Mouse (Mus musculus) spleen, postnatal 10 days (tissue): ENCODE measurements around the gene Pde2a.
"Not testable (repeated sequence)": the region's sequence is repeated elsewhere in the genome, so short reads cannot be mapped to it uniquely, and the experiment has no call there.

Experiments used
- DNase-seq, 2 experiments: peaks; one replicate each; pipeline ENCODE4 v3.0.0; 2021 to 2022; ENCODE audit warnings: low spot score in 2 of 2

Pde2a gene

DNA sequence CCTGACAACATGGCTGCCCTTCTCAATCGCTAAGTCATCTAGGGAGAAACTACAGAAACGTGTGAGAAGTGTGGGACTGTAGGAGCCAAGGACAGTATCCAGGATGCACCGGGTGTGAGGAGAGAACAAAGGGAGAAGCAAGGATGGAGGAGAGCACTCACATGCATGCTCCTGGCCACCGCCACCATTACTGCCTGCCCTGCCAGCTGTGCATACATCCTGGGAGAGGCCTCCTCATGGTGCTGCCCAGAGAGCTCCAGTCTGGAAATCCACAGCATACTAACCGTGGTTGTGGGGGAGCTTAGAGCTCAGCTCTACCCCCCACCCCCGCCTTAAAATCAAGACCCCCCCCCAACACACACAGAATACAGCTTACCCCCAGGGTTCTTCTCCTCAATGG, 93.3 kb downstream of the Pde2a start:
- no peak for DNase-seq

DNA sequence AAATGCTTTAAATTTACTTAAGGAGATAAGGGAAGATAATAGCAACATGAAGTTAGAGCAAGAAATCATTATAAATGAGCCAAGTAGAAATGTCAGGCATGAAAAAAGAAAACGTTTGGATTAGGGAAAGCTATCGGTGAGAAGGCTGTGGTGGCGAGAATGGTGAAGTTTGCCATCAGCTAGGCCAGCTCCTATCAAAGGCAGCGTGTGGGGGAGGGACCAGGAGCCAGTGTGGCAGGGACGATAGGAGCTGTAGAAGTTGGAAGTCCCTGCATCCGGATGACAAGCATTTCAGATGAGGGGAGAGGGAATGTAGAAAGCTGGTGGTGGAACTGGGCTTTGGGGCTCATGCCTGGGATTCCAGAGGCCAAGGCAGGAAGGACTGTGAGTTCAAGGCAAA, 93.8 kb downstream of the Pde2a start:
- no peak for DNase-seq

DNA sequence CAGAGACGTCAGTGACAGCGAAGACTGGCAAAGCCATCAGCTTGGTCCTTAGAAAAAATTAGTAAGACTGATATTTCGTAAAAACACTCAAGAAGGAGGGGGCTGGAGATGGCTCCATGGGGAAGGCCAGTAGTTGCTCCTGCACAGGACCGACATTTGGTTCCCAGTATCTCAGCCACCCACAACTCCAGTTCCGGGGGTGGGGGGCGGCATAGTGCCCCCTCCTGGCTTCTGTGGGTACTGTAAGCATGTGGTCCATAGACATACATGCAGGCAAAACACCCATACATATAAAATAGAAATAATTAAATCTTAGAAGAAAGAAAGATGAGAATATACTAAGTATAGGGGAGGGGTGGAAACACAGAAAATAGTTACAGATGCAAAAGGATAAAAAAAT, 95.0 kb downstream of the Pde2a start:
- DNase-seq: no peak

DNA sequence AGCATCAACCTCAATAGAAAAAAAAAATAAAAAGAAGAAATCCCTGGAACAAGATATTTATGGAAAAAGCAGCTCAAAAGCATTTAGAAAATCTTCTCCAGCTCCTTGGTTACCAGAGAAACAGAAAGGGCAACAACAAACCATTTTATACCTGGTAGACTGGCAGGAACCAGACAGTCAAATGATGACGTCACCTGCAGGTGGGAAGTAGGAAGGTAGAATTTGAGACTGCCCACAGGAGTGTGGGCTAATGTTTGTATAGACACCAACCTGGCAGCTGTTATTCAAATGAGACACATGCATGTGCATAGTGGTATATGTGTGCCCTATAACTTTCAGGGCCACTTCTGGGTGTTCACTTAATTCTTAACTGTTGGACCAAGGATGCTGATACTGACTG, 100.2 kb downstream of the Pde2a start:
- no peak for DNase-seq

DNA sequence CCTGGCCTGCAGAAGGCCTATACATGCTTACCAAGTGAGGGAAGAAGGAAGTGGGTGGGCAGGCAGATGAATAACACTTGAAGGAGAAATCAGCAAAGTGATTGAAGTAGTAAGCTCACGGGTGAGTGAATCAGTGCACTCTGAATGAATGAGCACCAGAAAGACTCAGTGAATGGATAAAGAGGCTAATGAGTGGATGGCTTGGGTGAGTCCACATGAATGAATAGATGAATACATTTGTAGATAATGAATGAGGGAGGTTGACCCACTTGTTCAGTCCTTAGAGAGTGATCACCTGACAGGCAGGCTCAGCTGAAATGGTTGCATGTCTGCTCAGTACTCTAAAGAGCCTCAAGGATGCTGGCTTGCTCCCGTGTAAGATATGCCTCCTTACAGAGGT, 101.7 kb downstream of the Pde2a start:
- no peak for DNase-seq

DNA sequence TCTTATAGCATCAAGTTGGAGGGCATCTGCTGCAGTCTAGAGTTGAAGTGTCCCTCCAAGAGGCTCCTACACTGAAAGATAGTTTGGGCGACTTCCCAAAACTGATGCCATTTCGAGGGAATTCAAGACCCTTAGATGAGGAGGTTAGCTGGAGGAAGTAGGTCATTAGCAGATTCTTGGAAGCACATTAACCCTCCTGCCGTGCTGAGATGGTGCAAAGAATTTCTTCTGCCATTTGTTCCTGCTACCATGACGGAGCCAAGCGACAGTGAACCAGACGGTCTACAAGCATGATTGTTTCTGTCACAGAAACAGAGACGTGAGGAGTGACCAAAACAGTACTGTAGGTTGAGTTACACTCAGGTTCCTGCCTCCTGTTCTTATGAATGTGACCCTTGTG, 105.0 kb downstream of the Pde2a start:
- no peak for DNase-seq

DNA sequence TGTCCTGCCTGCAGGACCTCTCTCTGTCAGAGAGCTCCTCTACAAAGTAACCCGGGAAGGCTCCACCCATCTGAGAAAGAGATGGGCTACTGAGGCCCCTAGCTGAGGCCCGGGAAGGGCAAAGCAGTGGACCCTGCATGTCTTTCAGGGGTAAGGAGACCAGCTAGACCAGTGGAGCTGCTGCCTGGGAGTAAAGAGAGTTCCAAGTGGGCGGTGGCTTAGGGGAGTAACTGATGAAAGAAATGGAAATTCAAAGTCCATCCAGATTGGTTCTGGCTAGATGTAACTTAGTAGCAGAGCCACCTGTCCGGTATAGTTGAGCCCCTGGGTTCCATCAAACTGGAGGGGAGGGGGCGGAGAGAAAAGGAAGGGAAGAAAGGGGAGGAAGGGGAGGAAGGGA, 112.9 kb downstream of the Pde2a start:
- DNase-seq: no peak

DNA sequence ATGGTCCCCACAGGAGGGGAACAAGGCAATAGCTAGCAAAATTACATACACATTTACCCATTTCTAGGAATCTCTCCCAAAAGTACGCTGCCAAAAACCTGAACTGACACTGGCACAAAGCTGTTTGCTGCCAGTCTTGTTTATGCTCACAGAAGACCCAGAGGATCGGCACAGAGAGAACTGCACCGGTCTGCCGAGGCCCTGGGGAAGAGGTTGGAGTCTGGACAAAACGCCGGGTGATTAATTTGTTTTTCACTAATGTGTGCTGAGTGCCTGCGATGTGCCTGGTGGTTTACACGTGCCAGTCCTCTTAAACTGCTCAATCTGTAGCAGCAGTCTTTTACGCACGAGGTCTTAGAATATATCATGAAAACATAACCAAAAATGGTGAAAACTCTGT, 113.6 kb downstream of the Pde2a start:
- no peak for DNase-seq

DNA sequence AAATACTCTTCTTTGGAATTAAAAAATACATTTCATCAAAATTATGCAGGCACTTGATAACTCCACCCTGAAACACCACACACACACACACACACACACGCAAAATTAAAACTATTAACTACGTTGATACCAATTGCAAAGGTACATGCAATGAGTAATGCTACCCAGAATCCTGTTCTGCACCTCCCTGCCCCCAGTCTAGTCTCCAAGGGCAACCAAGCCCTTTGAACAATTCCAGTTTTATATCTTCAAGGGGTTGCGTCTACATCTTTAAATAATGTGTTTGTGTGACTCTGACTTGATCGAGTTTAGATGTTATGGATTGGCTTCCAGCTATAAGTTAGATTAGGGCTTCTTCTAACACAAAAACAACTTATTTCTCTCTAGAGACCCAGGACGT, 114.0 kb downstream of the Pde2a start:
- no peak for DNase-seq

DNA sequence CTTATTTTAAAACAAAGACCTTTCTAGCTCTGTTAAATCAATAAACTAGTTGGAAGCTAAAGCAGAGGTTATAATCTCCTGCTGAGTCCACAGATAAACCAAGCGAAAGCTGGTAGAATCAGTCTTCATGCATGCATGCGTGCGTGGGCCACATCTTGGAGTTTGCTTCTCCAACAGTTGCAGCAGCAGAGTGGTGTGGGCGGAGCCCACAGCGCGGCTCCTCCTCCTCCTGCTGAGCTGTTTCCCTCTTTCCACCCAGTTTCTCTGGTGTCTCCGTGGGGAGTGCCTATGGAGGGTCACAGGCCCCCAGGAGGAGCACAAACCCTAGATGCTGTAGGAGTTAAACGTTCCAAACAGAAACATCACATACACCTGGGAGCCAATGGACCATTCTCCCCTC, 116.0 kb downstream of the Pde2a start:
- DNase-seq: no peak

DNA sequence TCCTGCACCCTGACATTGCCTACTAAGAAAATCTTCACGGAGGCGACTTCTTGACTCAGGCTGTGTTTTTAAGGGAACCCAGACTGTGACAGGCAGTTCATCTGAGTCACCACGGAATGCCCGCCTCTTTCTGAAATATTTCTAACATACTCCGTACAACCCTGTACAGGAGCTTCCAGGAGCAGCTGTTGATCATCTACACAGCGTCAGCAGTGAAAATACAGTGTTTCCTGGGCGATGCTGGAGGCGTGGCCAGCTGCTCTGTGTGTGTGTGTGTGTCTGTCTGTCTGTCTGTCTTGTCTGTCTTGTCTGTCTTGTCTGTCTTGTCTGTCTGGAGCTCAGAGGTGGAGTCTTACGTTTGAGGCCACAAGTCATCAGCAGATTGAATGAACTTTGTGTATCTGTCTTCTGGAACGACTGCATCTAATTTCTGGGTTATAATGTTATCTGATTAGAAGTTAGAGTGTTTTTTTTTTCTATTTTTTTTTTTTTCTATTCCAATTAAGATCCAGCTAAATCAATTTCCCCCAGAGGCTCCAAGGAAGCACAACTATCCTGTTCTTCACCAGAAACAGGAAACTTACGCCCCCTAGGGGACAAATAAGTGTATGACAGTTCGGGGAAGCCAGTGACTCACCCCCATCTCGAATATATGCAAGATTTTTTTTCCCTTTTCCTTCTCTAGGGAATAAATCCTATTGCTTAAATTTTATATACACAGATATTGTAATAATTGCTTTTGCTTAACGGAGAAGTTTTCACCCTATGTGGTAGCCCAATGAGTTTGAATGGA, 116.8 kb downstream of the Pde2a start:
- DNase-seq: peak in 1 of 2 experiments; percentile 35

DNA sequence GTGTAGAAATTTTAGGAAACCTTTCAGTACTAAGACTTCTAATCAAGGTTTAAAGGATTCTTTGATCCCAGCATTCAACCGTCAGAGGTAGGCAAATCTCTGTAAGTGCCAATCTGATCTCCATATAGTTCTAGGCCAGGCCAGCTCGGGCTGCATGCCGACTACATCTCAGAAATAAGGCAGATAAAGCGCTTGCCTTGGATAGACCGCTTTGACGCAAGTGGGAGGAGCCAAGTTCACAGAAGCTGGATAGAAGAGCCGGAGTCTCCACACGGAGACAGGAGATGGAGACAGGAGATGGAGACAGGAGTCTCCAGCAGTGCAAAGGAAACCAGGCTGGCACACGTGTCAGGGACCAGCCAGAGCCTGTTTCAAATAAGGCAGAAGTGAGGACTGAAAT, 118.3 kb downstream of the Pde2a start:
- no peak for DNase-seq

DNA sequence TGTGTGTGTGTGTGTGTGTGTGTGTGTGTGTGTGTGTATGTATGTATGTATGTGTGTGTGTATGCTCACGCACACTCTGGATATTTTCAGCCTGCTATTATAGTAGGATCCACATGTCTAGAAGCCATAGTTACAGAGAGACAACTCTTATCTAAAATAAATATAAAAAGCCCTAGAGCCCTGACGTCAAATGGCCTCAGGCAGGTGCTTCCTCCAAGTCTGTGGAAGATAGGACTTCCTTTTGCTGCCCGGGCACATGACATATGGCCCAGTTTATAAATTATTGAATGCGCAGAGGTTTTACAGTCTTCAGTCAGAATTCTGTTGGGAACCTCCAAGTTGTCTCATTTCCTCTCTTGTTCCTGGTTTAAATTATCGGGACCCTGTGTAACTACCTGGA, 119.2 kb downstream of the Pde2a start:
- DNase-seq: no peak

DNA sequence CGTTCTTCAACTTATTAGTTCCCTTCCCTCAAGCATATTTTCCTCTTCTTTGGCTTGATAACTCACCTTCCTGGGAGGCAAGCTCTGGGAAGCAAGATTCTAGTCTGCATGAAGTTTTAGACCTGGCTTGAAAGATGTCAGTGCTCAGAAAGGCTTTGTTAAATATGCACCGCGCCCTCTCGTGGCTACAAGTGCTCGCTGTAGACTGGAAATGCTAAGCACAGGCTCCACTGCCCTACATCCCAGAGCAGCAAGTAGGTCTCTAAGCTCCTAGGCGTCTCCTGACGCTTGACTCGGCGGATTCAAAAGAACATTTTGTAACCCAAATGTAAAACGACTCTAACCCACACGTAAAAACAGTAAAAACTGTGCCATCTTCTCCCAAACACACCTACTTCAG, 119.6 kb downstream of the Pde2a start:
- peak; percentile 26 to 74 for DNase-seq

DNA sequence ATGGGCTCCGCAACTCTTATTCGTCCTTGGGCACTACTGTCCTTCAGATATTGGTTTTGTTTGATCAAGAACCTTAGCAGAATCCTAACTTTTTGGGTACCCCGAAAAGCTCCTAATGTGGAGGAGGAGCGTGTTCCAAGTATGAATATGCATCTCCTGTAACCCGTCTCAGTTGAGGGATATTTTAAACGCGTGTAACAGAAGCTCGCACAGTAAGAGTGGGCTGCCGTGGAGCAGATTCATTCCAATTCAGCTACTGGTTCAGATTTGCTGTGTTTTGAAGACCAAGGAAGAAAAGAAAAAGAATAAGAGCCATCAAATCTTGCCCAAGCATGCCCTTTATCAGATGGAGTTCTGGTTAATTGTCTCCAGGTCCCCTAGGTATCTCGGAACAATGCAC, 120.2 kb downstream of the Pde2a start:
- no peak for DNase-seq

DNA sequence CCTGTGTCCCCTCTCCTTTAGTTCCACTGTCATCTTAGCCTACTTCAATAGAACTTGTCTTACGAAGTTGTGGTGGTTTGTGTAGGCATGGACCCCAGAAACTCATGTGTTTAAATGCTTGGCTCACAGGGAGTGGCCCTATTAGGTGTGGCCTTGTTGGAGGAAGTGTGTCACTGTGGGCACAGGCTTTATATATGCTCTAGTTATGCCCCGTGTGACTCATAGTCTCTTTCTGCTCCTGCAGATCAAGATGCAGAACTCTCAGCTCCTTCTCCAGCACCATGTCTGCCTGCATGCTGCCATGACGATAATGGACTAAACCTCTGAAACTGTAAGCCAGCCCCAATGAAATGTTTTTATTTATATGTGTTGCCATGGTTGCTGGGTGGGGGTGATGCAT, 126.2 kb downstream of the Pde2a start:
- no peak for DNase-seq

DNA sequence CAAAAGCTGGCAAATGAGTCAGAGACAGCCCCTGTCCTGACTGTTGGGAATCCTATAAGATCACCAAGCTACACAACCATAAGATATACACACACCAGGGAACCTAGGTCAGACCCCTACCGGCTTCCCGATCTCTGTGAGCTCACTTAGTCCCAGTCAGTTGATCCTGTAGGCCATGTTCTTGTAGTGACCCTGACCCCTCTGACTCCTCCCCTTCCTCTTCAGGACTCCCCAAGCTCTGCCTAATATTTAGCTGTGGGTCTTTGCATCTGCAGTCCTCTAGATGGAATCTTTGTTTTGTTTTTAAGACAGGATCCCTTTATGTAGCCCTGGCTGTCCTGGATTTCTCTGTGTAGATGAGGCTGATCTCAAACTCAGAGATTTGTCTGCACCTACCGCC, 127.8 kb downstream of the Pde2a start:
- DNase-seq: no peak

DNA sequence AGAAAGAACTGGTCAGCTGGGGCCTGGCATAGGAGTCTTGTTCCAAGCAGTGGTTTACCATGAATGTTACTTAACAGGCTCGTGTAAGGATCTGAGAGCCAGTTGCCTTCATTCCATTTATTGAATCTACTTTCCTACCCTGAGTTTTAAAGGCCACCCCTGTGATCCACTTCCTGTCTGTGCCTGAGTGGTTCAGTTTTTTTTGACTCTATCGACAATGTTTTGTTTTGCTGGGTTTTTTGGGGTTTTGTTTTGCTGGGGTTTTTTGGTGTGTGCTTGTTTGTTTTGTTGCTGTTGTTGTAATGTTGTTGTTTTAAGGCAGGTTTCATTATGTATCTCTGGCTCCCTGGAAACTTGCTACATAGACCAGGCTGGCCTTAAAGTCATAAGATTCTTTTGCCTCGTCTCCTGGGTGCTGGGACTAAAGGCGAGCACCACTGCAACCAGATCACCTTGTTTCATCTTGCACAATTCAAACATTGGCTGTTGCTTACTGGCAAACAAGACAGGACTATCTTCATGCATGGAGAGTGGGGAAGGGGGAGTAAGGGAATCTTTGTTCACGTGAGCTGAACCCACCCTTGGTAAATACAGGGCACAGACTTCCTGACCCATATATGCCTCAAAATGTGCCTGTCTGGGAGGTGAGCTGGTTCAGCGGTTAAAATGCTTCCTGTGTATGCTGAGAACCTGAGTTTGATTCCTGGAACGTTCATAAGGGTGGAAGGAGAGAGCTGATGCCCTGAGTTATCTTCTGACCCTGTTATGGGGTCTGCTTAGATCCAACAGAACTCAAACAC, 129.4 kb downstream of the Pde2a start:
- DNase-seq: no peak

DNA sequence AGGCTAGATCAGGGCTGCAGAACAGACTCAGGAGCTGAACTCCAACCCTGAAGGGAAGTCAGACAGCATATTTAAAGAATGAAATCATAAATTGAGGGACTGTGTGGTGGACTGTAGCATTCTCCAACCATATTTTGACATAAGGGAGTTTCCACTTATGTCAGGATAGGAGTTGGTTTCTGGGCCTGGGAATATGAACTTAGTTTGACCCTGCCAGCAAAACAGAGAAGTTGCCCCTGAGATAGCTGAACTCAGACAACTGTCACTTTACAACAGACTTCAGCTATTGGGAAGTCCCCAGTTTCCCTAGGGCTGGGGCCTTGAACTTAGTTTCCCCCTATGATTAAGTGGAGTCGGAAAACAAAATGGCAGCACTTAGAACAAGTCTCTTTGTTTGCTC, 130.0 kb downstream of the Pde2a start:
- DNase-seq: no peak

DNA sequence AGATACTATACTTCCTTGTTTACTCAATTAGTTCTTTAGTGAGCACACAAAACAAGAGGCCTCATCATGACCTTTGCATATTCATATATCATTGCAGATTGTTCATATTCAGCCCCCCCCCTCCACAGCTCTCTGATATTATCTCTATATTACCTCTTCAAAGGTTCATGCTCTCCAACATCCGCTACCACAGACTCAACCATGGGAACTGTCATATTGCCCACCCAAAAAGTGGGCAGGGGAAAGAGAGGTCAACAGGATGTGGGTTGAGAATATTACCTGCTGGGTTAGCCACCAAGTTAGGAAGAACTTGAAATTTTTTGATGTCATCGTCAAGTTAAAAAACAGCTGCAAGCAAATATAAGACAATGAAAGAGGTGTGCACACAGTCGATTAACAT, 134.0 kb downstream of the Pde2a start:
- not testable (repeated sequence) for DNase-seq

DNA sequence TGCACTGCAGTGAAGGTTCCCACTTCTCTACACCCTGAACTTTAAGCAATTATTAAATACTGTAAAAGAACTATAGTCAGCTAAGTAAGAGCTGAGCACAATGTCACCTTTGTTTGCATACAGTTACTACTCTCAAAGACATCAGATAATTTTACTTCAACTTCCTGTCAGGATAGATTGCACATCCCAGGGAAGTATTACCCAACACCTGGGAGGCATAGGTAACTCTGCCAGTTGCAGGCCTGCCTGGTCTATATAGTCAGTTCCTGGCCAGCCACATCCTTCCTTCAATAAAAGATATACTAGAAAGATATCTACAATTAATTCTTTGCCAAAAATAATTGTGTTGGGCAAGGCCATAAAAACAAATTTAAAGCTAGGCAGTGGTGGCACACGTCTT, 135.9 kb downstream of the Pde2a start:
- DNase-seq: no peak

DNA sequence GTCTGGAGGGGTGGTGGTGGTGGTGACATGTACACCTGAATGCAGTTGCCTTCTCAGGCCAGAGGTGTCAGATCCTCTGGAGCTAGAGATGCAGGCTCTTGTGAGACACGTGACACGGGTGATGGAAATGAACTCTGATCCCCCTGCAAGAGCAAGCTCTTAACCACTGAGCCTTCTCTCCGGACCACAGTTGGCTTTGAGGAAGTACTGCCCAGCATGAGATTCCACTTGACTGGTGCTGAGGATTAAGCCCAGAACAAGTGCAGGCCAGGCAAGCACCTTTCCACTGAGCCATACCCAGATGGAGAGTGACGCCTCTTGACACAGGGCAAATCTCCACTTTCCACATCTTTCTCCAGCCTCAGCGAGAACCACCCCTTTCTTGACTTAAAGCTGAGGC, 137.9 kb downstream of the Pde2a start:
- not testable (repeated sequence) for DNase-seq
